In the genomic region with DNA sequence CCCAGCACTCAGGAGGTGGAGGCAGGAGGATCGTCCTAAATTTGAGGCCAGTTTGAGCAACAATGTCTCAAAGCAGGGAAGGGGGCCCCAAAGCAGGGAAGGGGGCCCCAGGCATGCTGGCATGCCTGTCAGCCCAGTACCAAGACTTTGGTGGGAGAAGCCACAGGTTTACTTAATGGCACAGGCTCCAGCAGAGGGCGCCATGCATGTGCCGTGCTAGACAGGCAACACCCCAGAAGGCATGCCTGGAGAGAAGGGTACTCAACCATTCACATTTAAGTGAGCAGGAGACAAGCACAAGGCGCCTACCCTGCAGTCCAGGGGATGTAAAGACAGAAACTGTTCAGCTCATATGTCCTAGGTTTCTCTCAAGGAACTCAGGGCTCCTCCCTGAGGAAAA, we compare ENCODE assay signal across 7 mouse cellular contexts. TPM values are rescaled to one million over a fixed set of nuclear protein-coding genes. Genes with fewer than 3 reads are reported as not detected.
DNase-seq lines count a peak whose midpoint lies in the region; ATAC-seq and TF ChIP-seq lines count a peak whose summit lies in the region.

No protein-coding gene starts in this region.

- peaks cover 8% of the 10 kb centered on the region; the same call in 1 of the 2 replicates for H3K36me3 ChIP-seq in ES-E14 (ENCODE audit: control insufficient read depth, insufficient read depth, low read length, poor library complexity, severe bottlenecking)
- H3K36me3 ChIP-seq in embryonic facial prominence, embryonic 10.5 days (replicated peaks), result peaks cover 38% of the 10 kb centered on the region

- 9% methylated on average over 4 of the region's 4 CpGs for WGBS in embryonic facial prominence, embryonic 10.5 days

- peak; percentile 49 for ATAC-seq in megakaryocyte-erythroid progenitor cell, adult 5-6 weeks (replicated peaks; ENCODE audit: low FRiP score, low TSS enrichment, poor library complexity, severe bottlenecking)

- DNase-seq in ES-E14 (ENCODE audit: low read depth, low spot score), result no peak
- DNase-seq in adrenal gland, postnatal 14 days, result peak; percentile 91
- peak; percentile 80 for DNase-seq in embryonic facial prominence, embryonic 10.5 days (ENCODE audit: low spot score)
- DNase-seq in heart, postnatal 10 days, result peak; percentile 79 to 88
- peak; percentile 77 to 81 for DNase-seq in left cerebral cortex, postnatal 14 days (ENCODE audit: low spot score in 2 of 2)
- DNase-seq in spleen, postnatal 36 days (ENCODE audit: low spot score in 2 of 2), result peak; percentile 71 to 73

- intact Hi-C loops in heart, postnatal 10 days (cut with DNase I), result loop anchor here (1.0 to 5.0 kb wide), 2 partner anchors 35 to 54 kb away; a partner anchor contains a TSS
- intact Hi-C loops in left cerebral cortex, postnatal 14 days (cut with DNase I), result loop anchor here (5.0 kb wide), 1 partner anchor 120 kb away; no protein-coding TSS in a partner anchor

- no peaks in the 10 kb centered on the region for H3K27me3 ChIP-seq in embryonic facial prominence, embryonic 10.5 days (replicated peaks; ENCODE audit: low read depth, poor library complexity, severe bottlenecking)

- peak overlapping the region; percentile 30; the same call in 1 of the 2 replicates for H3K27ac ChIP-seq in ES-E14 (ENCODE audit: insufficient read depth, low read depth, low read length, poor library complexity, severe bottlenecking)
- no peak overlapping the region for H3K27ac ChIP-seq in embryonic facial prominence, embryonic 10.5 days (replicated peaks)

- no peak overlapping the region for H3K4me3 ChIP-seq in ES-E14 (ENCODE audit: insufficient read depth in 1 of 2, low read depth in 1 of 2, low read length in 2 of 2, poor library complexity in 1 of 2, severe bottlenecking in 1 of 2)
- no peak overlapping the region for H3K4me3 ChIP-seq in embryonic facial prominence, embryonic 10.5 days

- H3K4me1 ChIP-seq in ES-E14 (ENCODE audit: control insufficient read depth in 2 of 2, insufficient read depth in 2 of 2, low read length in 2 of 2, poor library complexity in 1 of 2), result peaks cover 0 to 13% of the 10 kb centered on the region in 2 experiments; a peak in 2 of 4 replicates
- H3K4me1 ChIP-seq in embryonic facial prominence, embryonic 10.5 days, result peaks cover 8% of the 10 kb centered on the region

- H3K9ac ChIP-seq in ES-E14 (ENCODE audit: insufficient read depth, low read depth, low read length, poor library complexity, severe bottlenecking), result peak overlapping the region; percentile 4; the same call in 1 of the 2 replicates

- no peaks in the 10 kb centered on the region for H3K9me3 ChIP-seq in ES-E14 (ENCODE audit: control insufficient read depth, insufficient read depth, low read depth, low read length)
- H3K9me3 ChIP-seq in embryonic facial prominence, embryonic 10.5 days, result no peaks in the 10 kb centered on the region

- in situ Hi-C loops in ES-E14 (cut with MboI; ENCODE audit: low sequenced_read_pairs in 2 of 2, unreplicated experiment in 2 of 2), result no loop called here

TF ChIP-seq in ES-E14, 5 proteins besides CTCF, POLR2A, EP300 and RAD21:
- TF ChIP-seq CHD2 (IDR thresholded peaks at IDR 0.05; ENCODE audit: low read depth, low read length), result no peak
- no peak for TF ChIP-seq MAFK (IDR thresholded peaks at IDR 0.05; ENCODE audit: insufficient read depth, low read depth, low read length)
- TF ChIP-seq ZC3H11A (IDR thresholded peaks at IDR 0.05; ENCODE audit: borderline replicate concordance, low read depth, low read length), result no peak; the same call in 1 of the 2 replicates
- TF ChIP-seq ZNF384 (IDR thresholded peaks at IDR 0.05; ENCODE audit: low read depth, low read length), result no peak
- no peak for TF ChIP-seq HCFC1 (IDR thresholded peaks at IDR 0.05; ENCODE audit: borderline replicate concordance, insufficient read depth, low read length)
TF ChIP-seq in ES-E14: peak in this region for 0.

RNA-seq across cellular contexts. Expression of a gene that starts 6.2 kb away (rescaled TPM):
- total RNA-seq in ES-E14 (2012; rRNA removed), result 22.6 and 35.2 TPM in 2 replicates
- 18.5 and 20.2 TPM in 2 replicates for total RNA-seq in adrenal gland, postnatal 14 days (2021)
- 29.4 and 32.9 TPM in 2 replicates for polyA plus RNA-seq in embryonic facial prominence, embryonic 10.5 days (2016; fragmentation: Nextera tagmentation; extraction: Ambion mirVana)
- total RNA-seq in heart, postnatal 10 days (2021), result 10 to 100 TPM in 1 of 2 experiments, 1 to 10 TPM in 1; 9.1 to 11.6 TPM
- total RNA-seq in left cerebral cortex, postnatal 14 days (2021), result 10 to 100 TPM; 42.6 to 47.8 TPM
- 18.8 and 31.6 TPM in 2 replicates for total RNA-seq in megakaryocyte-erythroid progenitor cell, adult 5-6 weeks (2014; fragmentation: Nextera tagmentation)
- total RNA-seq in megakaryocyte-erythroid progenitor cell, adult 5-6 weeks (2017), result 8.5 and 14.7 TPM in 2 replicates

RNA-seq across cellular contexts. Expression of a gene that starts 14.7 kb away (rescaled TPM):
- total RNA-seq in ES-E14 (2012; rRNA removed), result 695 and 901 TPM in 2 replicates
- 250 and 278 TPM in 2 replicates for total RNA-seq in adrenal gland, postnatal 14 days (2021)
- polyA plus RNA-seq in embryonic facial prominence, embryonic 10.5 days (2016; fragmentation: Nextera tagmentation; extraction: Ambion mirVana), result 870 and 873 TPM in 2 replicates
- total RNA-seq in heart, postnatal 10 days (2021), result 100 to 1,000 TPM; 131 to 149 TPM
- total RNA-seq in left cerebral cortex, postnatal 14 days (2021), result 100 to 1,000 TPM; 171 to 193 TPM
- total RNA-seq in megakaryocyte-erythroid progenitor cell, adult 5-6 weeks (2014; fragmentation: Nextera tagmentation), result 403 and 560 TPM in 2 replicates
- 1,507 and 2,355 TPM in 2 replicates for total RNA-seq in megakaryocyte-erythroid progenitor cell, adult 5-6 weeks (2017)

RNA-seq across cellular contexts. Expression of a gene that starts 35.0 kb away (rescaled TPM):
- 19.1 and 24.3 TPM in 2 replicates for total RNA-seq in ES-E14 (2012; rRNA removed)
- total RNA-seq in adrenal gland, postnatal 14 days (2021), result 5.7 and 10.9 TPM in 2 replicates
- polyA plus RNA-seq in embryonic facial prominence, embryonic 10.5 days (2016; fragmentation: Nextera tagmentation; extraction: Ambion mirVana), result 12.7 and 13.9 TPM in 2 replicates
- 10 to 100 TPM; 11.4 to 12.9 TPM for total RNA-seq in heart, postnatal 10 days (2021)
- total RNA-seq in left cerebral cortex, postnatal 14 days (2021), result 1 to 10 TPM; 1.8 to 2.2 TPM
- total RNA-seq in megakaryocyte-erythroid progenitor cell, adult 5-6 weeks (2014; fragmentation: Nextera tagmentation), result 6.9 and 11.7 TPM in 2 replicates
- 2.4 and 3.9 TPM in 2 replicates for total RNA-seq in megakaryocyte-erythroid progenitor cell, adult 5-6 weeks (2017)

RNA-seq across cellular contexts. Expression of a gene that starts 51.0 kb away (rescaled TPM):
- total RNA-seq in ES-E14 (2012; rRNA removed), result 133 and 202 TPM in 2 replicates
- 13.9 and 18.3 TPM in 2 replicates for total RNA-seq in adrenal gland, postnatal 14 days (2021)
- 35.2 and 37.7 TPM in 2 replicates for polyA plus RNA-seq in embryonic facial prominence, embryonic 10.5 days (2016; fragmentation: Nextera tagmentation; extraction: Ambion mirVana)
- 1 to 10 TPM; 7.5 to 7.8 TPM for total RNA-seq in heart, postnatal 10 days (2021)
- total RNA-seq in left cerebral cortex, postnatal 14 days (2021), result 10 to 100 TPM; 13.0 to 14.1 TPM
- 9.6 and 25.4 TPM in 2 replicates for total RNA-seq in megakaryocyte-erythroid progenitor cell, adult 5-6 weeks (2014; fragmentation: Nextera tagmentation)
- 2.9 and 6.5 TPM in 2 replicates for total RNA-seq in megakaryocyte-erythroid progenitor cell, adult 5-6 weeks (2017)
